Mouse (Mus musculus): Measurements from ENCODE around the gene Mdc1. TPM values are rescaled to one million over a fixed set of nuclear protein-coding genes. Genes with fewer than 3 reads are reported as not detected.
A peak's percentile ranks its signal among the peaks of the same experiment; 100 is the strongest.

Gene Mdc1
- 20.4 and 30.9 TPM in 2 replicates for total RNA-seq (2015; ENCODE audit: low replicate concordance)
- total RNA-seq (2017; ENCODE audit: low replicate concordance) = 12.4 and 16.4 TPM in 2 replicates

- ATAC-seq (replicated peaks; ENCODE audit: low FRiP score, poor library complexity, severe bottlenecking) = peak; percentile 76
Observed at GRCm38 (mm10) chr17:35841076-35841950, at the start of gene Mdc1. TSS of gene Mdc1 (plus strand) at chr17:35841515.

GRCm38 (mm10) chr17:35792837-35793236 is 48.5 kb upstream of the Mdc1 start:
- ATAC-seq (replicated peaks; ENCODE audit: low FRiP score, poor library complexity, severe bottlenecking) = no peak

GRCm38 (mm10) chr17:35795099-35795498 is 46.2 kb upstream of the Mdc1 start:
- ATAC-seq (replicated peaks; ENCODE audit: low FRiP score, poor library complexity, severe bottlenecking) = no peak

GRCm38 (mm10) chr17:35795656-35796055 is 45.7 kb upstream of the Mdc1 start:
- ATAC-seq (replicated peaks; ENCODE audit: low FRiP score, poor library complexity, severe bottlenecking) = no peak

- ATAC-seq (replicated peaks; ENCODE audit: low FRiP score, poor library complexity, severe bottlenecking) = 0 out of 2 replicates have a peak, but pooled peaks have one; percentile 18
Observed at GRCm38 (mm10) chr17:35796835-35797234, 44.5 kb upstream of the Mdc1 start.

GRCm38 (mm10) chr17:35800905-35801304 is 40.4 kb upstream of the Mdc1 start:
- ATAC-seq (replicated peaks; ENCODE audit: low FRiP score, poor library complexity, severe bottlenecking) = no peak

GRCm38 (mm10) chr17:35803020-35803419 is 38.3 kb upstream of the Mdc1 start:
- no peak for ATAC-seq (replicated peaks; ENCODE audit: low FRiP score, poor library complexity, severe bottlenecking)

GRCm38 (mm10) chr17:35803858-35804399 is 37.4 kb upstream of the Mdc1 start:
- ATAC-seq (replicated peaks; ENCODE audit: low FRiP score, poor library complexity, severe bottlenecking) = no peak

GRCm38 (mm10) chr17:35808073-35808472 is 33.2 kb upstream of the Mdc1 start:
- ATAC-seq (replicated peaks; ENCODE audit: low FRiP score, poor library complexity, severe bottlenecking) = no peak

GRCm38 (mm10) chr17:35809395-35809794 is 31.9 kb upstream of the Mdc1 start:
- no peak for ATAC-seq (replicated peaks; ENCODE audit: low FRiP score, poor library complexity, severe bottlenecking)

GRCm38 (mm10) chr17:35810900-35811648 is 30.2 kb upstream of the Mdc1 start:
- ATAC-seq (replicated peaks; ENCODE audit: low FRiP score, poor library complexity, severe bottlenecking) = no peak

- no peak for ATAC-seq (replicated peaks; ENCODE audit: low FRiP score, poor library complexity, severe bottlenecking)
Observed at GRCm38 (mm10) chr17:35812307-35812706, 29.0 kb upstream of the Mdc1 start.

GRCm38 (mm10) chr17:35812736-35813135 is 28.6 kb upstream of the Mdc1 start:
- no peak for ATAC-seq (replicated peaks; ENCODE audit: low FRiP score, poor library complexity, severe bottlenecking)

GRCm38 (mm10) chr17:35813245-35813647 is 28.1 kb upstream of the Mdc1 start:
- no peak for ATAC-seq (replicated peaks; ENCODE audit: low FRiP score, poor library complexity, severe bottlenecking)

GRCm38 (mm10) chr17:35813653-35814052 is 27.7 kb upstream of the Mdc1 start:
- peak; percentile 28; the same call in 1 of the 2 replicates for ATAC-seq (replicated peaks; ENCODE audit: low FRiP score, poor library complexity, severe bottlenecking)

- no peak for ATAC-seq (replicated peaks; ENCODE audit: low FRiP score, poor library complexity, severe bottlenecking)
Observed at GRCm38 (mm10) chr17:35814678-35815077, 26.6 kb upstream of the Mdc1 start.

- ATAC-seq (replicated peaks; ENCODE audit: low FRiP score, poor library complexity, severe bottlenecking) = no peak
Observed at GRCm38 (mm10) chr17:35815836-35816235, 25.5 kb upstream of the Mdc1 start.

- ATAC-seq (replicated peaks; ENCODE audit: low FRiP score, poor library complexity, severe bottlenecking) = no peak
Observed at GRCm38 (mm10) chr17:35816686-35817085, 24.6 kb upstream of the Mdc1 start.

GRCm38 (mm10) chr17:35817226-35817625 is 24.1 kb upstream of the Mdc1 start:
- no peak for ATAC-seq (replicated peaks; ENCODE audit: low FRiP score, poor library complexity, severe bottlenecking)

- no peak for ATAC-seq (replicated peaks; ENCODE audit: low FRiP score, poor library complexity, severe bottlenecking)
Observed at GRCm38 (mm10) chr17:35820111-35820510, 21.2 kb upstream of the Mdc1 start.

Measured in erythroblast, adult 5-6 weeks (primary cell).